Mouse (Mus musculus) midbrain, embryonic 16.5 days (tissue): ENCODE data around the gene Tbce. TPM values are rescaled to one million over a fixed set of nuclear protein-coding genes. Genes with fewer than 3 reads are reported as not detected.
"Not testable (repeated sequence)": the region's sequence is repeated elsewhere in the genome, so short reads cannot be mapped to it uniquely, and the experiment has no call there.

Experiments used
- ATAC-seq: fragments of 200-750 bp; cut with Nextera tagmentation; 2 replicates; pipeline ENCODE4 v1.8.0; 2017; ENCODE audit warnings: moderate TSS enrichment
- H3K27ac ChIP-seq: fragments of 300-500 bp; sonication (generic); 2 replicates; pipeline ENCODE4 v1.5.1; 2014; ENCODE audit warnings: mild to moderate bottlenecking, low read length, mixed read lengths
- H3K27me3 ChIP-seq: fragments of 300-500 bp; sonication (generic); 2 replicates; pipeline ENCODE4 v1.6.1; 2014; ENCODE audit warnings: low read depth, low read length, mixed read lengths; ENCODE audit not compliant: control insufficient read depth, insufficient read depth
- H3K36me3 ChIP-seq: fragments of 300-500 bp; sonication (generic); 2 replicates; pipeline ENCODE4 v1.6.1; 2014; ENCODE audit warnings: mild to moderate bottlenecking, low read length, moderate library complexity, mixed read lengths; ENCODE audit not compliant: control insufficient read depth, insufficient read depth
- H3K4me1 ChIP-seq: fragments of 300-500 bp; sonication (generic); 2 replicates; pipeline ENCODE4 v1.6.1; 2014; ENCODE audit warnings: mild to moderate bottlenecking, low read length, mixed read lengths; ENCODE audit not compliant: control insufficient read depth, insufficient read depth
- H3K4me2 ChIP-seq: fragments of 300-500 bp; sonication (generic); 2 replicates; pipeline ENCODE4 v1.6.1; 2014; ENCODE audit warnings: mild to moderate bottlenecking, low read length, mixed read lengths
- H3K4me3 ChIP-seq: fragments of 300-500 bp; sonication (generic); 2 replicates; pipeline ENCODE4 v1.5.1; 2014; ENCODE audit warnings: low read depth, mild to moderate bottlenecking, low read length, moderate library complexity, mixed read lengths
- H3K9ac ChIP-seq: fragments of 300-500 bp; sonication (generic); 2 replicates; pipeline ENCODE4 v1.6.1; 2014; ENCODE audit warnings: low read depth, low read length, mixed read lengths
- H3K9me3 ChIP-seq: fragments of 300-500 bp; sonication (generic); replicated peaks from 2 replicates; pipeline ENCODE4 v1.6.1; 2014; ENCODE audit warnings: mild to moderate bottlenecking, low read length, mixed read lengths; ENCODE audit not compliant: control insufficient read depth, poor library complexity, severe bottlenecking
- WGBS: fragments of 180-500 bp; shearing (Covaris S2); extraction: QIAGEN DNeasy Blood & Tissue Kit; methylation state at CpG from one replicate; pipeline ENCODE4 v1.1.7; 2014; 5-methylcytosine and 5-hydroxymethylcytosine counted together
- polyA plus RNA-seq: library from polyadenylated mRNA; unstranded; fragments of >200 nt; fragmentation: Nextera tagmentation; extraction: Ambion mirVana; gene quantifications from 2 replicates; pipeline ENCODE4 v1.2.1, GENCODE M21; 2015

The Tbce gene
- polyA plus RNA-seq, 1 experiment from 2014 or later = 106 TPM

DNA sequence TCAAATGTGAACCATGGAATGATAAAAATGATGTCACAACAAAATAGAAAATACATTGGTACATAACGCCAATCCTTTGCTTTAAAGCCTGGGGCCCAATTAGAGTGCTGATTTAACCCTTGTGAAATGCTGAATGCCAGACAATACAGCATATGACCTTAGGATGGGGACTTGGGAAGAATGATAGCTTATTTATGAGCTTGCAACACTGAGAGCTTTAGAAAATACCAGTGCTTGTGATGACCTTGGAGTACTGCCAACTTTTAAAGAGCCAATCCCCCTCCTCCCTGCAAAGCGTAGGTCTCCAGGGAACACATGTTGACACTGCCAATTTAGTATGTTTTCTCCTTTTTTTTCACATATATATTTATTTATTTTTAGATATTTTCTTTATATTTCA is 36.7 kb downstream of the Tbce start:
- no peaks in the 10 kb centered on the region for H3K9me3 ChIP-seq
- H3K36me3 ChIP-seq = peaks cover 25% of the 10 kb centered on the region
- H3K27ac ChIP-seq = no peak overlapping the region
- H3K4me3 ChIP-seq = no peak overlapping the region
- 81% methylated on average over 2 of the region's 2 CpGs for WGBS
- H3K9ac ChIP-seq = no peak overlapping the region
- no peak overlapping the region for H3K4me2 ChIP-seq
- no peaks in the 10 kb centered on the region for H3K4me1 ChIP-seq
- no peak for ATAC-seq
- no peaks in the 10 kb centered on the region for H3K27me3 ChIP-seq

DNA sequence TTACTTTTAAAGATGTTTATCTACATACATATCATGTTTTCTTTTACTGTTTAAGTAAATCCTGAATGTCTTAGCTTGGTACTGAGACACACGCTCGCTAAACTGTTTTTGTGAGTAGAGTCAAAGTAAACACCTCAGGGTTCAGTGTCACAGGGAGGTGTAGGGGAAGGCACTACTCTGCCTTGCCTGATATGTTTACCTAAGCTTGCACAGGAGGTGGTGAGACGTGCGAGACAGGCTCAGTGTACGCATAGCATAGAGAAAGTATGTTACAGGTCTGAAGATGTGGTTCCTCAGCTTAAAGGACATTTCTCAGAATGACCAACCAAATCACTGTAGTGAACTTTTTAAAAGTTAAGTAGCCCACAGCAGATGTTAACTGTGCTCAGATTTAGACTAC is 42.0 kb downstream of the Tbce start:
- WGBS = 95% methylated on average over 5 of the region's 5 CpGs
- no peak for ATAC-seq
- H3K36me3 ChIP-seq = peaks cover 26% of the 10 kb centered on the region

DNA sequence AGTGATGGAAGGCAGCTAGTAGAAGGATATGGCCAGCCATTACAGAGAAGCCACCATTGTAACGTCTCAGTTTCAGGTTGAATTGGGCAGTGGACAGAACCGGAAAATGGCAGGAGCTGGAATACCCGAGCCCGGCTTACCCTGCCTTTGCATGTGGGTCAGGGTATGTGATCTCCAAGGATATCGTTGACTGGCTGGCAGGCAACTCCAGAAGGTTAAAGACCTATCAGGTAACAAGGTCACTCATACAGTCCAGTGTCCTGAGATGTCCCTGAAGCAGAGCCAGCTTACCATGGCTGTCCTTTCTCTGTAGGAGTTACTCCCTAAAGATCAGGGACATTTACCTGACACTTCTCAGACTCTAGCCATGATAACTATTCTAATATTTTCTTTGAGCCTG is 44.4 kb downstream of the Tbce start:
- no peak for ATAC-seq
- no peak overlapping the region for H3K27ac ChIP-seq
- H3K27me3 ChIP-seq = no peaks in the 10 kb centered on the region
- H3K4me2 ChIP-seq = no peak overlapping the region
- no peaks in the 10 kb centered on the region for H3K4me1 ChIP-seq
- no peaks in the 10 kb centered on the region for H3K9me3 ChIP-seq
- H3K9ac ChIP-seq = no peak overlapping the region
- H3K4me3 ChIP-seq = no peak overlapping the region
- WGBS = 93% methylated on average over 5 of the region's 5 CpGs
- H3K36me3 ChIP-seq = peaks cover 28% of the 10 kb centered on the region

More for the DNA sequence above, 42.0 kb downstream of the Tbce start:
- H3K4me1 ChIP-seq = no peaks in the 10 kb centered on the region
- H3K27ac ChIP-seq = no peak overlapping the region
- H3K9ac ChIP-seq = no peak overlapping the region
- no peak overlapping the region for H3K4me2 ChIP-seq
- no peaks in the 10 kb centered on the region for H3K9me3 ChIP-seq
- no peaks in the 10 kb centered on the region for H3K27me3 ChIP-seq
- H3K4me3 ChIP-seq = no peak overlapping the region

DNA sequence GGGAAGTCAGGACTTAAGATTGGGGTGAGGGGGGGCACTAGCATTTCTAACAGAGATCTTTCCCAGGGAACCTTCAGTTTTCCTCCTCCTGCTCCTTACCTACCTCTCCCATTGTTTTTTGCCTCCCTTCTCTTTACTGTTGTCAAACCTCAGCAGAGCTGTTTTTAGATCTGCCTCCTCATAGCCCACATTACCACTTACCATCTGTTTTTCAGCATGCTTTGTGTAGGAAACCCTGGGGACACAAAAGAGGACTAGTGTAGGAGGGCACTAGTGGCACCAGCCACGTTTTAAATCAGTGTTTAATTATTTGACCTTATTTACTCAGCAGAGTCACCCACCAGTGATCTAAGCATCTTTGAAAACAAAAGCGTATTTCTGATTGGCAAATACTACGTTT is 46.4 kb downstream of the Tbce start:
- H3K36me3 ChIP-seq = peaks cover 24% of the 10 kb centered on the region
- ATAC-seq = no peak
- WGBS = 77% methylated on average over 3 of the region's 3 CpGs

DNA sequence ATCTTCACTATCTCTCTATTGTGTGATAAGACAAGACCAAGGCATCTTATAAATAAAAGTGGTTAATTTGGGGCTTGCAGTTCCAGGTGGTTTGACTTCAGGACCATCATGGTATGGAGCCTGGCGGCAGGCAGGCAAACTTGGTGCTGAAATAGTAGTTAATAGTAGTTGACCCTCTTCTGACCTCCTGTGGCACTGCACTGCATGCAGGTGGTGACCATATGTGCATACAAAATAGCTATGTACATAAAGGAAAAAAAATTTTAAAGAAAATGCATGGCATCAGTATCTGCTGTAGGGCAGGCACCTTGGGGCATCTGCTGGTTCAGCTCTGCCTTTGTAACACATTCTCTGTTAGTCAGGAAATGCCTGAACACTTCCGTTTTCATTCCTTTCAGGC is 49.0 kb downstream of the Tbce start:
- H3K4me1 ChIP-seq = no peaks in the 10 kb centered on the region
- H3K9me3 ChIP-seq = no peaks in the 10 kb centered on the region
- no peak overlapping the region for H3K4me2 ChIP-seq
- ATAC-seq = no peak
- H3K9ac ChIP-seq = no peak overlapping the region
- peaks cover 19% of the 10 kb centered on the region for H3K36me3 ChIP-seq
- H3K27me3 ChIP-seq = no peaks in the 10 kb centered on the region
- 76% methylated on average over 2 of the region's 2 CpGs for whole genome bisulfite sequencing
- H3K27ac ChIP-seq = no peak overlapping the region
- no peak overlapping the region for H3K4me3 ChIP-seq

More for the DNA sequence above, 46.4 kb downstream of the Tbce start:
- Histone ChIP-seq H3K4me2 (no peak overlapping the region), H3K4me1 (no peaks in the 10 kb centered on the region), H3K27ac (no peak overlapping the region), H3K4me3 (no peak overlapping the region), H3K27me3 (no peaks in the 10 kb centered on the region), H3K9me3 (no peaks in the 10 kb centered on the region), H3K9ac (no peak overlapping the region)

DNA sequence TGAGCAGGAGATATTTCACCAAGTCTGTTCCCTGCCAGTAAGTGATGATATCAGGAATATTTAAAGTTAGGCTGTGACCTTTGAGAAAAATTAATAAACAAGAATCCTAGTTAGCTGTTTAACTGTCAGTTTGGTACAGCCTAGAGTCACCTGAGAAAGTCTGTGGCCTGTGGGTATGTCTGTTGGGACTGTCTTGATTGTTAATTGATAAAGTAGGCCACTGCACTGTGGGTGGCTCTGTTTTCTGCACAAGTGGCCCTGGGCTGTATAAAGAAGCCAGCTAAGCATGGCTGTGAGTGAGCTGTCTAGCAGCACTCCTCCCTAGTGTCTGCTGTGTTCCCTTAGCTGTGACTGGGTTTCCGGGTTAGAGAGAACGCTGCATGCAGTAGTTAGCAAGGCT is 50.3 kb downstream of the Tbce start:
- Histone ChIP-seq H3K9me3 (no peaks in the 10 kb centered on the region), H3K4me3 (no peak overlapping the region), H3K4me2 (no peak overlapping the region), H3K36me3 (peaks cover 11% of the 10 kb centered on the region), H3K27ac (no peak overlapping the region), H3K27me3 (no peaks in the 10 kb centered on the region), H3K9ac (no peak overlapping the region), H3K4me1 (no peaks in the 10 kb centered on the region)
- 90% methylated on average over 2 of the region's 2 CpGs for WGBS
- no peak for ATAC-seq

DNA sequence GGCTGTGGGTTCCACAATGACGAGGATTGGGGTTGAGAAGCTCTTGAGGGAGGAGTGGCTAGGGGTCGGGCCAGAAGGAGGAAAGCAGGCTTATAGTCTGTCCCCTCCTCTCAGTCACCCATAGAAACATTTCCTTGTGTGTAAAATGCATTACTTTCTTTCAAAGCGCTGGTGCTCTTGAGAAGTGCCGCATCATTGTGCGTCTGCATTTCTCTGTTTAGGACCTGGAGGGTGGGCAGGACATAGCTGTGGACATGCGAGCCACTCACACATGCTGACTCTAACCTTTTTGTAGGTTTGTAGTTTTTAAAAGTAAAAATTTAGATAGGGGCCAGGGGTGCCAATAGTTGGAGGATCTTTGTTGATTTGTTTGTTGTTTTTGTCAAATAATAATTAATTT is 55.9 kb downstream of the Tbce start:
- 87% methylated on average over 6 of the region's 6 CpGs for WGBS
- H3K4me1 ChIP-seq = no peaks in the 10 kb centered on the region
- no peak overlapping the region for H3K4me3 ChIP-seq
- H3K27me3 ChIP-seq = no peaks in the 10 kb centered on the region
- H3K4me2 ChIP-seq = no peak overlapping the region
- ATAC-seq = no peak
- H3K9me3 ChIP-seq = no peaks in the 10 kb centered on the region
- 0 out of 2 replicates have a peak, but pooled peaks cover 4% of the 10 kb centered on the region for H3K36me3 ChIP-seq
- H3K27ac ChIP-seq = no peak overlapping the region
- no peak overlapping the region for H3K9ac ChIP-seq

DNA sequence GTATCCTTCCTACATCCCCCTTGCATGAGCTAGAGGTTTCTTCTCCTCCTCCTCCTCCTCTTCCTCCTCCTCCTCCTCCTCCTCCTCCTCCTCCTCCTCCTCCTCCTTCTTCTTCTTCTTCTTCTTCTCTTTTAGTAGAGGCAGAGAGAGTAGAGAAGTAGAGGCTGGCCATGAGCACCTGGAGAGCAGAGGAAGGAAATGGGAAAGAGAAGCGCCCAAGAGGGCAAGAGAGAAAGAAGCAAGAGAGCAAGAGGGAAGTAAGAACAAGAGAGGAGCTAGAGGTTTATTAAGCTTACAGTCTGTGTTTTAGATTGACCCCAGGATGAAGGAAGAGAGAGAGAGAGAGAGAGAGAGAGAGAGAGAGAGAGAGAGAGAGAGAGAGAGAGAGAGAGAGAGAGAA is 57.6 kb downstream of the Tbce start:
- H3K4me1 ChIP-seq, H3K36me3 ChIP-seq, H3K9ac ChIP-seq, H3K27ac ChIP-seq, ATAC-seq, H3K4me3 ChIP-seq, H3K9me3 ChIP-seq, H3K4me2 ChIP-seq, H3K27me3 ChIP-seq: not testable (repeated sequence)
- WGBS = 100% methylated on average over 1 of the region's 1 CpGs

DNA sequence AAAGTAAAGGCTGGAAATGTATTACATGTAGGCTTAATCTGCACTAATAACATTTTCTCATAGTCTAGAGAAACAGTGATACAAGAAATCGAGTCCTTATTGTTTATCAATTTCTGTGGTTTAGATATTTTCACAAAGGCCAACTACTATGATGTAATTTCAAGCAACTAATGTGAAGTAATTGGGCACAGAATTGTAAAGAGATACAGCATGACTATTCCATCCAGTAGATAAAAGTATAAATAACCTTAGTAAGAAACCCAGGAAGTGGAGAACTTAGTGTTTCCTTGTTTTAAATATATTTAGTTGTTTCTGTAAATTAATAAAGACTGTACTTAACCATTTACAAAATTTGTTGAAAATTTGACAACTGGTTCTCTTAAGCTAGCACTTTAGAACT is 69.6 kb downstream of the Tbce start:
- peaks cover 5% of the 10 kb centered on the region; the same call in 1 of the 2 replicates for H3K36me3 ChIP-seq
- 94% methylated on average over 1 of the region's 1 CpGs for WGBS
- no peak overlapping the region for H3K27ac ChIP-seq
- no peak overlapping the region for H3K4me2 ChIP-seq
- no peaks in the 10 kb centered on the region for H3K27me3 ChIP-seq
- no peak overlapping the region for H3K9ac ChIP-seq
- no peak for ATAC-seq
- no peaks in the 10 kb centered on the region for H3K9me3 ChIP-seq
- no peaks in the 10 kb centered on the region for H3K4me1 ChIP-seq
- H3K4me3 ChIP-seq = no peak overlapping the region
